Mouse (Mus musculus) forebrain, embryonic 16.5 days (tissue): ENCODE results near the gene Rcbtb2. TPM values are rescaled to one million over a fixed set of nuclear protein-coding genes. Genes with fewer than 3 reads are reported as not detected.

Experiments
- ATAC-seq: fragments of 200-750 bp; cut with Nextera tagmentation; 2 replicates; pipeline ENCODE4 v1.8.0; 2017; ENCODE audit warnings: mild to moderate bottlenecking, moderate library complexity
- H3K27ac ChIP-seq: fragments of 300-500 bp; sonication (generic); 2 replicates; pipeline ENCODE4 v1.5.1; 2014; ENCODE audit warnings: low read length, control low read depth
- H3K27me3 ChIP-seq: fragments of 300-500 bp; sonication (generic); replicated peaks from 2 replicates; pipeline ENCODE4 v1.6.1; 2014; ENCODE audit warnings: low read length; ENCODE audit not compliant: control insufficient read depth, insufficient read depth
- H3K36me3 ChIP-seq: fragments of 300-500 bp; sonication (generic); 2 replicates; pipeline ENCODE4 v1.6.1; 2014; ENCODE audit not compliant: control insufficient read depth, insufficient read depth
- H3K4me1 ChIP-seq: fragments of 300-500 bp; sonication (generic); replicated peaks from 2 replicates; pipeline ENCODE4 v1.6.1; 2014; ENCODE audit warnings: low read length; ENCODE audit not compliant: control insufficient read depth, insufficient read depth
- H3K4me2 ChIP-seq: fragments of 300-500 bp; sonication (generic); 2 replicates; pipeline ENCODE4 v1.6.1; 2014; ENCODE audit warnings: mild to moderate bottlenecking, low read length, control low read depth
- H3K4me3 ChIP-seq: fragments of 300-500 bp; sonication (generic); replicated peaks from 2 replicates; pipeline ENCODE4 v1.5.1; 2014; ENCODE audit warnings: mild to moderate bottlenecking, low read length, control low read depth
- H3K9ac ChIP-seq: fragments of 300-500 bp; sonication (generic); replicated peaks from 2 replicates; pipeline ENCODE4 v1.6.1; 2014; ENCODE audit warnings: low read depth, low read length, control low read depth
- H3K9me3 ChIP-seq: fragments of 300-500 bp; sonication (generic); 2 replicates; pipeline ENCODE4 v1.6.1; 2016; ENCODE audit warnings: low read length; ENCODE audit not compliant: control insufficient read depth
- WGBS: fragments of 180-500 bp; shearing (Covaris S2); extraction: QIAGEN DNeasy Blood & Tissue Kit; methylation state at CpG from one replicate; pipeline ENCODE4 v1.1.7; 2014; 5-methylcytosine and 5-hydroxymethylcytosine counted together
- polyA plus RNA-seq: library from polyadenylated mRNA; unstranded; fragments of >200 nt; fragmentation: Nextera tagmentation; extraction: Ambion mirVana; gene quantifications from 2 replicates; pipeline ENCODE4 v1.2.1, GENCODE M21; 2015

Rcbtb2 gene
- polyA plus RNA-seq, 1 experiment from 2014 or later, result 79.0 TPM

DNA sequence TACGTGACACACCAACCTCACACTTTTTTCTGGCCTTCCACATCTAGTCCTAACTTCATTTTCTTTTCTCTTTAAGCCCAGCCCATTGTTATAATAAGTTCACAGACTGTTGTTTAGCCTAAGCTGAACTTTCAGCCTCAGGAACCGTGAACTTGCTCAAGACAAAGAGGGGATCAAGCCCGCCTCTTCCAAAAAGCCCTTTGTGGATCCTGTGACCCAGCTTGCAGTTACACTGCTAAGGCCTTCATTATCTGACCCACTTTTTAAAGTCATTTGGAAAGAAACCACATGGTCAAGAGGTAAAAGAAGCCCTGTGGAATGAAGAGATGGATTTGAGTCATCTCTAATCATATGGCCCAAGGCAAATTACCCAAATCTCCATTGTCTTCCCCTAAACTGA lies 19.0 kb downstream of the Rcbtb2 start:
- Histone ChIP-seq H3K4me3 (no peak overlapping the region), H3K9me3 (no peaks in the 10 kb centered on the region), H3K4me1 (peaks cover 17% of the 10 kb centered on the region), H3K4me2 (peak overlapping the region; percentile 93; the same call in 1 of the 2 replicates), H3K9ac (no peak overlapping the region), H3K27ac (no peak overlapping the region), H3K27me3 (no peaks in the 10 kb centered on the region), H3K36me3 (no peaks in the 10 kb centered on the region)
- ATAC-seq, result no peak
- 50% methylated on average over 3 of the region's 3 CpGs for WGBS

DNA sequence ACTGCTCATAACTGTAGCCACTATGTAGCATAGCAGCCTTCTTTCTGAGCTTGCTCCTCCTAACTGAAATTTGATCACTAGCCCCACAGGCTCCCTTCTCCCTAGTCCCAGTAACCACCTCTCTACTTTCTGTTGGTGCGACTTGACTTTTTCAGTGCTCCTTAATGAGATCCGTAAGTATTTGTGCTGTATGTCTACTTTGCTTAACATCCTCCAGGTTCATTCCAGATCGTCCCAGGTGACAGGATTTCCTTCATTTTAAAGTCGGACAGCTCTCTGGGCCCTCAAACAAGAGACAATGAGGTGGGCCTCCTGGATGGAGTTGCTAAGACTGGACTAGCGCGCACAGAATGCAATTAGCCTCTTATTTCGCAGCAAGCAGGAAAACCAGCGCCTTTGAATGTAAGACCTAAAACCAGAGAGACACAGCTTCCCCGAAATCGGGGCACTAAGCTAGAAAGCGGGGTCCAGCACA lies 19.6 kb downstream of the Rcbtb2 start:
- Histone ChIP-seq H3K4me3 (peak overlapping the region; percentile 74), H3K36me3 (no peaks in the 10 kb centered on the region), H3K9ac (peak overlapping the region; percentile 95), H3K27me3 (no peaks in the 10 kb centered on the region), H3K27ac (peak overlapping the region; percentile 98), H3K4me2 (peak overlapping the region; percentile 93), H3K4me1 (peaks cover 17% of the 10 kb centered on the region), H3K9me3 (no peaks in the 10 kb centered on the region)
- peak; percentile 23 for ATAC-seq
- WGBS, result 1% methylated on average over 11 of the region's 11 CpGs

DNA sequence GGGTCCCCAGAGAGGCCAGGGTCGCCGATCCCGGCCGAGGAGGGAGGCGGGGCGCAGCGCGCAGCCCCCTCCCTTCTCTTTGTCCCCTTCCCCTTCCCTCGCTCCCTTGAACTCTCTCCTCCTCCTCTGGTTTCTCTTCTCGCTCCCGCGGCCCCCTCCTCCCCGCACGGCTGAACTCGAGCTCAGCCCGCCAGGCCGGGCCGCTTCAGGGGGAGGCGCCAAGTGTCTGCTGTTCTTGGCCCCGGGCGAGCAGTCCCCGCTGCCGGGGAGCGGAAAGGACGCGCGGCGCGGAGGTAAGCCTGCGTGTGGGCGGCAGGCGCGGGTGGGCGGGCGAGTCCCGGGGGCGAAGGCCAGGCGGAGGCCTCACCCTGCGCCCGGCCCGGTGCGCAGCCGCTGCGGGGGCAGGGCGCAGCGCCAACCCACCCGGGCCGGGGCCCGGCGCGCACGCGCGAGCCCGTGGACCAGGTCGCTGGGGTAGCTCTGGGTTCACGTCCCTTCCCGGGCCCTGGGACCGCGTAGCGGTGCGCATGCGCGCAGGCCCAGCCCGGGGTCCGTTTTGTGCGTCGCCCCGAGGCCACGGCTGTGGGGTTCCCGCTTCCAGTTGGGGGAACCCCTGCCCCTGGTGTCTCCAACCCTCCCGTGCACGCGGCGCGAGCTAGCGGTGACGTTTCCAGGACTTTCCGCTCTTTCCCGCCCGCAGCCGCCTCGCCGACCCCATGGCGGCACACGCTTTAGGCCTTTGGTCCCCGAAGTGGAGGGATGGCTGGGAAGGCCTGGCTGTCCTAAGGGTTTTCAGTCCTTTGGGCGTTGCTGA lies 20.3 kb downstream of the Rcbtb2 start:
- Histone ChIP-seq H3K9me3 (no peaks in the 10 kb centered on the region), H3K4me1 (peaks cover 17% of the 10 kb centered on the region), H3K4me3 (peak overlapping the region; percentile 74), H3K4me2 (peak overlapping the region; percentile 93), H3K27ac (peak overlapping the region; percentile 98), H3K36me3 (no peaks in the 10 kb centered on the region), H3K9ac (peak overlapping the region; percentile 95), H3K27me3 (no peaks in the 10 kb centered on the region)
- peak; percentile 91 for ATAC-seq
- 0% methylated on average over 68 of the region's 88 CpGs for WGBS

DNA sequence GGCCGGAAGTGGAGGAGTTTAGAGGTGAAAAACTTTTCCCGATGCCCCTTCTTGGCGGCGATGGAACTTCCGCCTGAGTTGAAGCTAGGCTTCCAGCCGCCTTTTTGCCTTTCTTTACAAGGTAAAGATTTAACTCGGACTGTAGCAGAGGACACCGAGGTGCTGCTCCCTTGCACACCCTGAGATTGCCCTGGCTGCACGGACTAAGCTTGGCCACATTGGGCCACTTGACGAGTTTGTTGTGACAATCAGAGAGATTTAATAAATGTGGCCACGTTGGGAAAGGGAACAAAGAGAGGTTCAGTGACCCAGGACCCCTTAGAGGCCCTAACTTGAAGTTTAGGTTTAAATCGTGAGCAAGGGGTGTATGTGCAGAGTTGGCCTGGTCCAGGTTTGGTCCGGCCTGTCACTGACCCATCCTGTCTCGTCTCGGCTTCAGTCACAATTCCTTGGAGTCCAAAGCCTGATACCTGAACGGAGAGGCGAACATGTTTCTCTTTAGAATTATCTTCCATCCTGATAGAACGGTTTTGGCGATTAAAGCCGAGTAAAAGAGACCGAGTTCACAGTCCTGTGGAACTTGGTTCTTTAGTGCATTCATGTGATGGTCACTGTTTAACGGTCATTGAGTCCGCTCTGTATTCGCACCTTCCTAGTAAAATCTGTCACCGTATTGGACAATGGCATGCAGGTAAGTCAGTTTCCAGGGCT lies 21.0 kb downstream of the Rcbtb2 start:
- Histone ChIP-seq H3K4me1 (peaks cover 17% of the 10 kb centered on the region), H3K9me3 (no peaks in the 10 kb centered on the region), H3K27me3 (no peaks in the 10 kb centered on the region), H3K36me3 (no peaks in the 10 kb centered on the region), H3K9ac (peak overlapping the region; percentile 95), H3K27ac (peak overlapping the region; percentile 98), H3K4me3 (peak overlapping the region; percentile 74), H3K4me2 (peak overlapping the region; percentile 93)
- WGBS, result 32% methylated on average over 25 of the region's 25 CpGs
- ATAC-seq, result peak; percentile 9

DNA sequence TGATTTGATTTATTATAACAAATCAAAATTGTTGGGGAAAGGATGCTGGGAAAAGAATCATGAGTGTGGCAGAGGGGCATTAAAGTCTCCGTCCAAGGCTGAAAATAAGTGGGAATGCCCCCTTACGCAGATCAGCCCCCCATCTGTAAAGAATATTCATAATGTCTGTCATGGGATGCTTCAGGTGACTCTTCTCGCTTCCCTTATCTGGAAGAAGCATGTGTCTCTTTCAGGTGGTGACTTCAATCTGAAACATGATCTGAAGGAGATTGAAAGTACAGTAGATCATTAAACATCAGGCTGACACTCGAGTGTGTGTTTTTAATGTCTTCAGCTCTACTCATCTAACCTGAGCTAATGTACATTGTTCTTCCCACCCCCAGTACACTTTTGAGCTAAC lies 22.7 kb downstream of the Rcbtb2 start:
- H3K4me2 ChIP-seq, result no peak overlapping the region
- H3K27me3 ChIP-seq, result no peaks in the 10 kb centered on the region
- no peaks in the 10 kb centered on the region for H3K36me3 ChIP-seq
- H3K9ac ChIP-seq, result no peak overlapping the region
- H3K27ac ChIP-seq, result no peak overlapping the region
- WGBS, result 97% methylated on average over 4 of the region's 4 CpGs
- H3K4me3 ChIP-seq, result no peak overlapping the region
- no peak for ATAC-seq
- peaks cover 17% of the 10 kb centered on the region for H3K4me1 ChIP-seq
- H3K9me3 ChIP-seq, result no peaks in the 10 kb centered on the region

DNA sequence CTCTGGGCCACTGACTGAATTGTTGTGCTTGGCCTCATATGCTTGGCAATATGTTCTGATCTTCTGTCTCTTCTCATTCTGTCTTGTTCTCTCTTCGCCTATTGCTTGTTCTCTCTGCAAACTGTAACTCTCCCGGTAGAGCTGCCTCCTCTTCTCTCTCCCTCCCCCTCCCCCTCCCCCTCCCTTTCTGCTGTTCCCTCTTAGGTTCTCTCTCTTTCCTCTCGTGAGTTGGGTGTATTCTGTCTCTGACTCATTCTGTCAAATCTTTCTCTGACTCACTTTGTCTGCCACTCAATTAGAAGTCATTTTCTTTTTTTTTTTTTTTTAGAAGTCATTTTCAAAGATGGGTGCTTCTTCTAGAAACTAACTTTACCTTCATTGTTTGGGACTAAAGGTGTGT lies 23.9 kb downstream of the Rcbtb2 start:
- Histone ChIP-seq H3K36me3 (no peaks in the 10 kb centered on the region), H3K4me1 (peaks cover 17% of the 10 kb centered on the region), H3K4me2 (no peak overlapping the region), H3K4me3 (no peak overlapping the region), H3K9me3 (no peaks in the 10 kb centered on the region), H3K27me3 (no peaks in the 10 kb centered on the region), H3K27ac (no peak overlapping the region), H3K9ac (no peak overlapping the region)
- 55% methylated on average over 3 of the region's 3 CpGs for WGBS
- ATAC-seq, result no peak

DNA sequence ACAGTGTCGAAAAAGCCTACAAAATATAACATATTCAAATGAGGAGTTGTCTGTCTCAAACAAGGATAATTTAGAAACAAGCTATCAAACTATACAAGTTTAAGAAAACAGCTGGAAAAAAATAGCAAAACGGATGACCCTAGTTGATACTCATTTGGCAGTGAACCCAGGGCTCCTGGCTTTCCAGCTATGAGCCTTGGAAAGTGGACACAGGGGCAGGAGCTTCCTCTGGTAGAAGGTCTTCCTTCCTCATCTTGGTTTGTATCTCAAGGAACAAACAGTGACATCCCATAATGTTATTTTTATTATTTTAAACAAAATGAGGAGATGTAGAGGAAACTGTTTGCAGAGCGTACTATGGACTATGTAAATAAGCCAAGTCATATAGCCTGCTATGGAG lies 25.3 kb downstream of the Rcbtb2 start:
- ATAC-seq, result no peak
- Histone ChIP-seq H3K36me3 (0 out of 2 replicates have a peak, but pooled peaks cover 2% of the 10 kb centered on the region), H3K4me2 (no peak overlapping the region), H3K27ac (no peak overlapping the region), H3K4me1 (peaks cover 11% of the 10 kb centered on the region), H3K9ac (no peak overlapping the region), H3K9me3 (no peaks in the 10 kb centered on the region), H3K27me3 (no peaks in the 10 kb centered on the region), H3K4me3 (no peak overlapping the region)
- 81% methylated on average over 3 of the region's 3 CpGs for WGBS

DNA sequence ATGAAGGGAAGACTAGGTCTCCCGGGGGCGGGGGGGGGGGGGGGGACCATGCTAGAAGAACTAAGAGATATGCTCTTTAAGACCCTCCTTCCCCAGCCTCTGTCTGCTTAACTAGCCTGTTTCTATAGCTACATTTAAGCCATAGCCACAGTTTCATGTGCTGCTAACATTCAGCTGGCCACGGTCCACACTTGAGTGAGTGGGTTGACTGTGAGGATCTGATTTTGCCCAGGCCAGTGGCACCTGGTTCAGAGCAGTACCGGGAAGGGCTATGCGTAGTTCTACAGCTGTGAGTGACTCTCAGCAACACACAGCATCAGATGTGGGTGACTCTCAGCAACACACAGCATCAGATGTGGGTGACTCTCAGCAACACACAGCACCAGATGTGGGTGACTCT lies 38.5 kb downstream of the Rcbtb2 start:
- no peak for ATAC-seq
- Histone ChIP-seq H3K27ac (no peak overlapping the region), H3K9ac (no peak overlapping the region), H3K27me3 (no peaks in the 10 kb centered on the region), H3K36me3 (peaks cover 26% of the 10 kb centered on the region), H3K4me3 (no peak overlapping the region), H3K9me3 (no peaks in the 10 kb centered on the region), H3K4me2 (no peak overlapping the region), H3K4me1 (no peaks in the 10 kb centered on the region)
- 96% methylated on average over 5 of the region's 5 CpGs for WGBS

DNA sequence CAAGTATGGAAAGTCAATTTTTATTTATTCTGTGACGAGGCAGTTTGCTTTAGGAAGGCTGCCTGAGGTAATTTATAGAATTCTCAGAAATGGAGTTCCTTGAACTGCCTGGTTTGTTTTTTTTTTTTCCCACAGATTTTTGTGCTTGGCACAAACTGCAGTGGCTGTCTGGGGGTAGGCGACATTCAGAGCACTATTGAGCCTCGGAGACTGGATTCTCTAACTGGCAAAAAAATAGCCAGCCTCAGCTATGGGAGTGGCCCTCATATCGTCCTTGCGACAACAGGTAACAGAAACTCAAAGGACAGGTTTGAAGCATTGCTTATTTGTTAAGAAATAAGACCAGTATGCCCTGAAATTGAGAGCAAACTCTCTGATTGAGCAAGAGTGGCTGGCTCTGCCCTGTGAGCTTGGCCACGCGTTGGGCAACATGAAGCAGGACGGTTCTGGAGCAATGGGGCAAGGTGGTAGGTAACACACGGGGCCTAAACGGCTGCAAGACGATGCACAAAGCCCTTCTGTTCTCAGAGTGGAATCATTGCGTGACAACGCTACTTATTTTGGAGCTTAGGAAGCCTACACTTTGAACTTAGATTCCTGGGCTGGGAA lies 39.5 kb downstream of the Rcbtb2 start:
- Histone ChIP-seq H3K9me3 (no peaks in the 10 kb centered on the region), H3K36me3 (peaks cover 28% of the 10 kb centered on the region), H3K4me2 (no peak overlapping the region), H3K4me1 (no peaks in the 10 kb centered on the region), H3K27ac (no peak overlapping the region), H3K27me3 (no peaks in the 10 kb centered on the region), H3K9ac (no peak overlapping the region), H3K4me3 (no peak overlapping the region)
- no peak for ATAC-seq
- WGBS, result 88% methylated on average over 13 of the region's 13 CpGs
